Mouse (Mus musculus) midbrain, postnatal 0 days (tissue): ENCODE measurements around the gene Adgrg6. TPM values are rescaled to one million over a fixed set of nuclear protein-coding genes. Genes with fewer than 3 reads are reported as not detected.

ENCODE experiments used
- ATAC-seq: fragments of 200-750 bp; cut with Nextera tagmentation; 2 replicates; pipeline ENCODE4 v1.8.0; 2017; ENCODE audit warnings: moderate number of reproducible peaks, mild to moderate bottlenecking, moderate TSS enrichment, moderate library complexity; ENCODE audit not compliant: low FRiP score
- DNase-seq: peaks from one replicate; pipeline ENCODE4 v3.0.0-alpha.2; 2015; ENCODE audit warnings: low spot score
- H3K27ac ChIP-seq: fragments of 300-500 bp; sonication (generic); 2 replicates; pipeline ENCODE4 v1.5.1; 2014; ENCODE audit warnings: low read depth, mild to moderate bottlenecking, low read length, mixed read lengths
- H3K27me3 ChIP-seq: fragments of 300-500 bp; sonication (generic); 2 replicates; pipeline ENCODE4 v1.6.1; 2014; ENCODE audit warnings: low read length, control low read depth, mixed read lengths; ENCODE audit not compliant: insufficient read depth
- H3K36me3 ChIP-seq: fragments of 300-500 bp; sonication (generic); 2 replicates; pipeline ENCODE4 v1.6.1; 2014; ENCODE audit warnings: low read length, control low read depth, mixed read lengths; ENCODE audit not compliant: insufficient read depth
- H3K4me1 ChIP-seq: fragments of 300-500 bp; sonication (generic); 2 replicates; pipeline ENCODE4 v1.6.1; 2014; ENCODE audit warnings: mild to moderate bottlenecking, control low read depth, antibody characterized with exemption, low read length, mixed read lengths; ENCODE audit not compliant: insufficient read depth
- H3K4me2 ChIP-seq: fragments of 300-500 bp; sonication (generic); 2 replicates; pipeline ENCODE4 v1.6.1; 2014; ENCODE audit warnings: low read depth, mild to moderate bottlenecking, low read length, mixed read lengths; ENCODE audit not compliant: poor library complexity, severe bottlenecking
- H3K4me3 ChIP-seq: fragments of 300-500 bp; sonication (generic); 2 replicates; pipeline ENCODE4 v1.5.1; 2014; ENCODE audit warnings: low read depth, mild to moderate bottlenecking, low read length, moderate library complexity
- H3K9ac ChIP-seq: fragments of 300-500 bp; sonication (generic); replicated peaks from 2 replicates; pipeline ENCODE4 v1.6.1; 2014; ENCODE audit warnings: mild to moderate bottlenecking, low read length, moderate library complexity, mixed read lengths; ENCODE audit not compliant: poor library complexity, severe bottlenecking
- H3K9me3 ChIP-seq: fragments of 300-500 bp; sonication (generic); 2 replicates; pipeline ENCODE4 v1.6.1; 2016; ENCODE audit warnings: low read length, control low read depth
- CTCF ChIP-seq: IDR thresholded peaks from 2 replicates; pipeline ENCODE4 v1.5.1; 2016; ENCODE audit warnings: antibody characterized with exemption, mild to moderate bottlenecking
- WGBS: fragments of 180-500 bp; shearing (Covaris S2); extraction: QIAGEN DNeasy Blood & Tissue Kit; methylation state at CpG from one replicate; pipeline ENCODE4 v1.1.7; 2014; 5-methylcytosine and 5-hydroxymethylcytosine counted together
- polyA plus RNA-seq: library from polyadenylated mRNA; unstranded; fragments of >200 nt; fragmentation: Nextera tagmentation; extraction: Ambion mirVana; gene quantifications from 2 replicates; pipeline ENCODE4 v1.2.1, GENCODE M21; 2015
- total RNA-seq: library from RNA; depleted of rRNA; stranded (reverse); fragments of >200 nt; gene quantifications from 2 replicates; pipeline ENCODE4 v1.2.3, GENCODE M21; 2014

The Adgrg6 gene
- total and polyA plus RNA-seq, 2 experiments from 2014 or later, result 0.86 to 3.0 TPM

DNA sequence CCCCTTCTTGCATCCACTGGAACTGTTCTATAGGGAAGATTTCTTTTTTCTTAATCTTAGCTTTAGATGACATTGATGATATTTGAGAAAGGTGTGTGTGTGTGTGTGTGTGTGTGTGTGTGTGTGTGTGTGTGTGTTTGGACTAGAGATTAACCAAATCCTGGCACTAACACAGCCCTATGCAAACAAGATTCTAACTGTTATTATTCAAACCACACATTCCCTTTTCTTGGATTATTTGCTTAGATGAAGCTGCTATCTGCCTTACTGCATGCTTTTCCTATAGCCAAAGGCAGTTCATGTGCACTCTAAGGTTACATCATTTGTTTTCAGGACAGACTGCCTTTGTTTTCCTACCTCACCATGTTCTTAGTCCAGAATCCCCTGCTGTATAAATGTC lies 25.7 kb upstream of the Adgrg6 start:
- Histone ChIP-seq H3K36me3 (no peaks in the 10 kb centered on the region), H3K27me3 (no peaks in the 10 kb centered on the region), H3K9ac (no peak overlapping the region), H3K27ac (no peak overlapping the region), H3K4me3 (no peak overlapping the region), H3K4me2 (no peak overlapping the region), H3K9me3 (no peaks in the 10 kb centered on the region), H3K4me1 (no peaks in the 10 kb centered on the region)
- DNase-seq (no peak), ATAC-seq (no peak)
- no peak for TF ChIP-seq CTCF

DNA sequence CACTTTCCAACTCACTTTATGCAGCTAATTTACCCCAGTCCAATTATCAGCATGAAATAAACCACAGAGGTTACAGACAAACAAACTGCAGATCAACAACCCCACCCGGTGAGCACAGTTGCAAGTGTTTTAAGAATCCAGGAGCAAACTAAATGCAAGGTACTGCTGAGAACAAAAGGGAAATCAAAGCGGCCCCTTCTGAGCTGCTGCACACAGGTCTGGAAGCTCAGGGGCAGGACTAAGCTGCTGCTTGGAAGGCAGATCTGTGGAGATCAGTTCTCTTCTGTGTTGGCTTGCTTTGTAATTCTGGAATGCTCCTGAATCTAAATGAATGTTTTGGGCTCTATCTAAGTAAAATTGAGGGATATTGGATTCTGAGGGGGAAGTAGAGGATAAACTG lies 25.2 kb upstream of the Adgrg6 start:
- 17% methylated on average over 2 of the region's 2 CpGs for WGBS
- Histone ChIP-seq H3K36me3 (no peaks in the 10 kb centered on the region), H3K4me3 (no peak overlapping the region), H3K9ac (no peak overlapping the region), H3K27ac (no peak overlapping the region), H3K4me1 (no peaks in the 10 kb centered on the region), H3K27me3 (no peaks in the 10 kb centered on the region), H3K4me2 (no peak overlapping the region), H3K9me3 (no peaks in the 10 kb centered on the region)
- ATAC-seq (no peak), DNase-seq (no peak)
- TF ChIP-seq CTCF, result no peak

DNA sequence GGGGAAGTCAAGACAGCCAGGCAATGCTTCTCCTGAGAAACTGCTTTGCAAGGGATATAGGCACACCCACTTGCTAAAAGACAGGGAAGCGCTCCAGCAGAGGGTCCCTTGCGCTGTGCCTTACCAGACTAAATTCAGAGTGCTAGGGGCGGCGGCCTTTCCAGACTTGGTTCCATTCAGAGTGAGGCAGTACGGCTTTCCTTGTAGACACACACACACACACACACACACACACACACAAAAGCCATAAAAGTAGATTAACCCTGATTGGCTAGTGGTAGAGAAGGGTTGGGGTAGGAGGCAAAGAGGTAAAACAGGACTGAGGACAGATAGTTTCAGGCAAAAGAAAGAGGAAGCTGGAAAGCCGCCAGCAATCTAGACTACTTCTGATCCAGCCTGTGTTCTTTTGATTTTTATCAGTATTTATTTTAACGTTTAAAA lies 672 bp upstream of the Adgrg6 start:
- no peak for TF ChIP-seq CTCF
- 29% methylated on average over 7 of the region's 7 CpGs for WGBS
- no peaks in the 10 kb centered on the region for H3K4me1 ChIP-seq
- H3K9ac ChIP-seq, result no peak overlapping the region
- ATAC-seq, result no peak
- H3K27ac ChIP-seq, result no peak overlapping the region
- no peak overlapping the region; the same call in 1 of the 2 replicates for H3K4me2 ChIP-seq
- peaks cover 6% of the 10 kb centered on the region for H3K27me3 ChIP-seq
- peak; percentile 32 for DNase-seq
- H3K4me3 ChIP-seq, result no peak overlapping the region
- no peaks in the 10 kb centered on the region for H3K9me3 ChIP-seq
- H3K36me3 ChIP-seq, result no peaks in the 10 kb centered on the region

DNA sequence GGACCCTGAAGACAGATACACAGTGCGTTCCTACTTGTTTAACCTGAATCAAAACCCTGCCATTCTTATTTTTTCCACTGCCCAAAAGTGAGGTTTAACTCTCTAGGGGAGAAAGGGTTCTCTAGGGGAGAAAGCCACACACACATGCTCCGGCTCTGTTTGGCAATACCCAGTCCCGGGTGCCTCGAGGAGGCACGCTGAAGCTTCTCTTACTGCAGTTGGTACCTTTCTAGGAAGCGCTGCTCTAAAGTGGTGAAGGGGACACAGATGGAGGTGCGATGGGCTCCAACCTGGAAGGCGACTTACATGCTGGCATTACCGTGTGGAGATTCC lies 885 bp downstream of the Adgrg6 start:
- DNase-seq, result no peak
- Histone ChIP-seq H3K9me3 (no peaks in the 10 kb centered on the region), H3K4me1 (no peaks in the 10 kb centered on the region), H3K4me2 (peak overlapping the region; percentile 100), H3K9ac (peak overlapping the region; percentile 54; the same call in 1 of the 2 replicates), H3K36me3 (no peaks in the 10 kb centered on the region), H3K27ac (no peak overlapping the region), H3K27me3 (peaks cover 6% of the 10 kb centered on the region), H3K4me3 (peak overlapping the region; percentile 80)
- no peak for ATAC-seq
- no peak for TF ChIP-seq CTCF
- WGBS, result 9% methylated on average over 9 of the region's 9 CpGs

DNA sequence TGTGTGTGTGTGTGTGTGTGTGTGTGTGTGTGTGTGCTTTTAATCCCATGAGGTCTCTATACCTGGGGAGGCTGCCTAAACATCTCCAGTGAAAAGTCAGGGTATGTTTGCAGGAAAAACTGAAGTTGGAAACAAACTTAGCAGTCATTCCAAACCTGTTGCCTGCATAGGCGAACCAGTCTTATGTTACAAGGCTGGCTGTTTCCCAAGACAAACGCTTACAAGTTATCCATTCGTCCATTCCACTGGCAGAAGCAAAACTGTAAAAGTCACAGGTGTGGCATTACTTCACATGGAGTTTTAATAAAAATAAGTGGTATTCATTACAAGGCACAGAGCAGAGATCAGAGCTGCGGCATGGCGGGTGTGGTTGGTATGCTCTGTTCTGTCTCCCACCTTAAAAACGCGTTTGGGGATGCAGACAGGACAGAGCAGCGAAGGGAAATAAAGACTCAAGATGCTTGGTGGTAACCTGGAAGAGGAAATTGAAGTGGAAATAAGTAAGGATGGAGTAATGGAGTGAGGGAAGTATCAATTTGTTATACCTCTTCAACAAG lies 1.9 kb downstream of the Adgrg6 start:
- Histone ChIP-seq H3K27ac (no peak overlapping the region), H3K4me3 (no peak overlapping the region), H3K4me1 (no peaks in the 10 kb centered on the region), H3K9ac (no peak overlapping the region), H3K27me3 (peaks cover 6% of the 10 kb centered on the region), H3K4me2 (no peak overlapping the region), H3K36me3 (no peaks in the 10 kb centered on the region), H3K9me3 (no peaks in the 10 kb centered on the region)
- no peak for DNase-seq
- no peak for TF ChIP-seq CTCF
- no peak for ATAC-seq
- WGBS, result 82% methylated on average over 8 of the region's 8 CpGs

DNA sequence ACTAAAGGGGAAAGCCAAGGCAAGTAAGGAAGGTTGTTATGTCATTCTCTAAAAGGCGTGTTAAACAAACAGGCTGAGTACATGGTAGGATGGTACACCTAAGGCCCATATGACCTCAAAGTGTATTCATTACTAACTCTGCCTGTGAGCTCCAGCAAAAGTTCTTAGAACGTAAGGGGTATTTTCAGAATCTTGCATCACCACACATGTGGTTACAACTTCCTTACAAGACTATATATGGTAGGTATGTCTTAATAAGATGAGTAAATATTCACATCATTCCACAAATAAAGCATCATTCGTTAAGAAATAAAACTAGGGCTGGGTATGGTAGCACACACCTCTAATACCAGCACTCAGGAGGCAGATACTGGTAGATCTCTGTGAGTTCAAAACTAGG lies 8.4 kb downstream of the Adgrg6 start:
- 86% methylated on average over 3 of the region's 3 CpGs for WGBS
- Histone ChIP-seq H3K27ac (no peak overlapping the region), H3K36me3 (no peaks in the 10 kb centered on the region), H3K9me3 (no peaks in the 10 kb centered on the region), H3K4me2 (no peak overlapping the region), H3K4me1 (no peaks in the 10 kb centered on the region), H3K27me3 (no peaks in the 10 kb centered on the region), H3K4me3 (no peak overlapping the region), H3K9ac (no peak overlapping the region)
- no peak for DNase-seq
- no peak for ATAC-seq
- TF ChIP-seq CTCF, result no peak
